Mouse (Mus musculus): ENCODE results near the gene Ctnnd2.

Ctnnd2 gene

DNA sequence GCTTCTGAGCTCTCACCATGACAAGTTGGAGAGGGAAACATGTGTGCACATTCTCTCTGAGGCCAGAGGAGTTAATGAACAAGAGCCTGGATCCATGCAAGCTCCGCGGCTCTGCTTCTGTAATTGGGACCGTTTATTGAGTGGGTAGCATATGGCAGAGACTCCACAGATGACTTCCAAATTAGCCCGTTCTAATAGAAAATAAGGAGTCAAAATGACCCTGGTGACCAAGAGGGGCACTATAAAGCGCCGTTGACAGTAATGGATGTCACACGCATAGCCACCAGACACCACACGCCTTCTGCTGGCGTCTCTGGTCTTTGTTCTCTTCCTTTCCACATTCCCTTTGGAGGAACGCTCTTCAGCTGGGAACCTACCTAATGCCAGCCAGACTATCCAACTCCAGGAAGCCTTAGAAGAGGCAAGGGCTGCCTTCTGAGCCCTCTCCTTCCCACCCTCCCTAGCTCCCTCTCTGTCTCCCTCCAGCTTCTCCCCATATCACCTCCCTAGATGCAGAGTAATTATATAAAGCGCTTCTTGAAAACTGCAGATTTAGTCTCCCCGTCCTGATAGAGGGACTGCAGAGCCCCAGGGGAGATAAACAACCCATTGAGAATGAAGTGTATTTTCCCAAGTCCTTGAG is 712.4 kb downstream of the Ctnnd2 start:
- DNase-seq (ENCODE audit: low read depth): no peak

GRCm38 (mm10) chr15:30885410-30885809 is 713.0 kb downstream of the Ctnnd2 start:
- DNase-seq (ENCODE audit: low read depth): no peak

DNA sequence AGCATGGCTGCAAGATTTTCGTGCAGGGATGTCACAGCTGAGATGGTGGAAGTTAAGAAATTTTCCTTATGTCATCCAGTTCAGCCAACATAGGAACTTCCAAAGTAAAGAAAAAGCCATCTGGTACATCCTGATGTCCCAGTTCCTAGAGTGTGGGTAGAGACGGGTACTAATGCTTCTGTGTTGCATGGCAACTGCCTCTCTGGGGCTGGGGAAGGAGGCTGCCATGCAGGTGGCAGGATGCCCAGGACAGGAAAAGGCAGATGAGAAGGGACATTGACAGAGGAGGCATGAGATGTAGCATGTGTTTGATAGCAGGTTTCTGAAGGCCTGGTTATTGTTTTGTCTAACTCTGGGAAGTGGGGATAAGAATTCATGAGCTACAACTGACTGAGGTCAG is 715.2 kb downstream of the Ctnnd2 start:
- no peak for DNase-seq (ENCODE audit: low read depth)

DNA sequence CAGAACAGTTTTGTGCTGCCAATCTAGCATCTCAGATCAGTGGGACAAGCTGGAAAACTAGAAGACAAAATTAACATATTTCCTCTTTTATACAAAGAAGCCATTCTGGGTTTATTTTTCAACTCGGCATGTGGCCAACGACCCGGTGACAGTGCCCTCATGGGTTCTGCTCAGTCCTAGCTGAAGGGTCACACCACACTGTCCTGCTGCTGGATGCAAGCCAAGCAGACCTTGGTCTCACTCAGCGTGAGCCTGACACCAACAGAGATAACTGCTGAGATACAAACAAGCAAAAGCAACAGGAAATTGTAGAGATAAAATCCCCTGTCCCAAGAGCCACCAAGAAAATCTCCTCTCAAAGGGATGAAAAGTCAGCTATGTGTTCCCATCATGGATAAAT is 719.6 kb downstream of the Ctnnd2 start:
- DNase-seq (ENCODE audit: low read depth): no peak

- DNase-seq (ENCODE audit: low read depth): no peak
Measured at GRCm38 (mm10) chr15:30895063-30895462, 722.7 kb downstream of the Ctnnd2 start.

- no peak for DNase-seq (ENCODE audit: low read depth)
Measured at GRCm38 (mm10) chr15:30897342-30897741, 724.9 kb downstream of the Ctnnd2 start.

DNA sequence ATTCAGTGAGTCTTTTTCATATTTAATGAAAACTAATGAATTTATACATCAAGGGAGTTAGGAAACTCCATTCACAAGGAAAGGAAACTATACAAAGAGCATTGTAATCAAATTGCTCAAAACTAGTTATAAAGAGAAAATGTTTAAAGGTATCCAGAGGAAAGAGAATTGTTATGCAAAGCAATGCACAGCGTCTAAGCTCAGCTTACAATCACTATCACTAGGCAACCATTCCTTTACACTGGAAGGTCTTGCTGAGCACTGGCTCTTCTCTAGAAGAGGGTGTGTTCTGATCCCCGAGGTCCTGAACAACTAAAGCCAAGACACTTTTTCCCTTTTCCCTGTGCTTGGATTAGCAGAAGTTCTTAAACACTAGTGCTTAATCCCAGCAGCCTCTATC is 735.6 kb downstream of the Ctnnd2 start:
- no peak for DNase-seq (ENCODE audit: low read depth)

GRCm38 (mm10) chr15:30913360-30913759 is 741.0 kb downstream of the Ctnnd2 start:
- DNase-seq (ENCODE audit: low read depth): no peak

DNA sequence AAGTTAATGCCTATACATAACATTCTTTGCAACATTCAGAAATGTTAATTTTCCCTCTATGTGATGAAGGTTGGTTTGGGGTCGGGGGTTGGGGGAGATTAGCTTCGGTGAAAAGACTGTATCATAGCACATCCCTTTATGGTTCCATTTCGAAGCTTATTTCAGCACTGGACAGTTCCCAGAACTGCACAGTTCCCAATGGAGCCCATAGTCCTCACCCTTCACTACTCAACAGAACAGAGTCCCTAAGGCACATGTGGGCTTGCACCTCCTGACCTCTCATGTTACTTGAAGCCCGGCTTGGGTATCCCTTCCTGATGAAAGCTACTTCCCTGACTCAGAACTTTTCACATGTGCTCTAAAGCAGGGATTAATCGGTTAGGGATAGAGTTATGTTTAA is 753.4 kb downstream of the Ctnnd2 start:
- DNase-seq (ENCODE audit: low read depth): no peak

- peak; percentile 6 for DNase-seq (ENCODE audit: low read depth)
Measured at GRCm38 (mm10) chr15:30927632-30928031, 755.2 kb downstream of the Ctnnd2 start.

GRCm38 (mm10) chr15:30931906-30932305 is 759.5 kb downstream of the Ctnnd2 start:
- no peak for DNase-seq (ENCODE audit: low read depth)

DNA sequence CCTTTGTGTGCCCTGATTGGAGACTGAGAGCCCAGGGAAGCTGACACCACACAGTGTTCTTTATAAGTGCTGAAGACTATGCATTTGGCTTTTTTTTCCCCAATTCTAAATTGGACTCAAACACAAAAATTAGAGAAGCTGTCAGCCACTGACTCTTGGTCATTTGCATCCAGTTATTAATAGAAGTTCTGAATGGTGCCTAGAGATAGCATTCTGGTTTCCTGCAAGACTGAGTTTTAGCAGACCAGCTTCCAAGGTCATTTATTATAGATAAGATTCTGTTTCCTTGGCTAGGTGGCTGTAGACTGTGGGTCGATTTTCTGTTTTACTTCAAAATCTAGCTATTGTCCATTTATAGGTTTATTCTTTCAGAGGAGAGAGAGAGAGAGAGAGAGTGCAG is 773.5 kb downstream of the Ctnnd2 start:
- no peak for DNase-seq (ENCODE audit: low read depth)

- no peak for DNase-seq (ENCODE audit: low read depth)
Measured at GRCm38 (mm10) chr15:30958513-30958912, 786.1 kb downstream of the Ctnnd2 start.

DNA sequence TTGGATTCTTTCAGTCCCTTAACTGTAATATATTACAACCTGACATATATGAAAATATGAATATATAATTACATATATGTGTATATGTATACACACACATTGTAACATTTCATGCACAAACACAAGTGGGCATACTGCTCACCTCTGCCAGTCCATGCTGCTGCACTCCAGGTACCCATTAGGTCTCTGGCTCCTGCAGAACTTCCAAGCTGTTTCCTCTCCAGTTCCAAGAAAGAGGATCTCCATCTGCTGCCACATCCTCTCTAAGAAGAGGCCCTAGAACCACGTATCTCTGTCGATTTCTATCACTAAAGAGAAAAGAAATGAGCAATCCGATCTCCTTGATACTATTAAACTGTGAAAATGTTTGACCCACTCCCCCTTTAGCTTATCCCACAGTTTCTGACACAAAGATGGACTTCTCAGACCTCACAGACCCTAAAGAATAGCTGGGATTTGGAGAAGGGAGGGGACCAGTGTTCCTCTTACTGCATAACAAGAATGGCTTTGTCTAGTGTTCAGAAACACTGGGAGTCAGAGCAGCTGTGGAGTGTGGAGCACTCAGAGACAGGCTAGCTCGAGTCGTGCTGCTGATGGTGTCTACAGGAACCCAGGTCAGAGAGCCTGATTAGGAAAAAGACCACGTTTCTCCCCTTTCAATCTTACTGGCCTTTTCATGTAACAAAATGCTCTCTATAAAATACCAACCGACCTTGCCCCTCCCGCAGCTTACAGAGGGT is 790.2 kb downstream of the Ctnnd2 start:
- no peak for DNase-seq (ENCODE audit: low read depth)

GRCm38 (mm10) chr15:30964046-30964445 is 791.7 kb downstream of the Ctnnd2 start:
- no peak for DNase-seq (ENCODE audit: low read depth)

DNA sequence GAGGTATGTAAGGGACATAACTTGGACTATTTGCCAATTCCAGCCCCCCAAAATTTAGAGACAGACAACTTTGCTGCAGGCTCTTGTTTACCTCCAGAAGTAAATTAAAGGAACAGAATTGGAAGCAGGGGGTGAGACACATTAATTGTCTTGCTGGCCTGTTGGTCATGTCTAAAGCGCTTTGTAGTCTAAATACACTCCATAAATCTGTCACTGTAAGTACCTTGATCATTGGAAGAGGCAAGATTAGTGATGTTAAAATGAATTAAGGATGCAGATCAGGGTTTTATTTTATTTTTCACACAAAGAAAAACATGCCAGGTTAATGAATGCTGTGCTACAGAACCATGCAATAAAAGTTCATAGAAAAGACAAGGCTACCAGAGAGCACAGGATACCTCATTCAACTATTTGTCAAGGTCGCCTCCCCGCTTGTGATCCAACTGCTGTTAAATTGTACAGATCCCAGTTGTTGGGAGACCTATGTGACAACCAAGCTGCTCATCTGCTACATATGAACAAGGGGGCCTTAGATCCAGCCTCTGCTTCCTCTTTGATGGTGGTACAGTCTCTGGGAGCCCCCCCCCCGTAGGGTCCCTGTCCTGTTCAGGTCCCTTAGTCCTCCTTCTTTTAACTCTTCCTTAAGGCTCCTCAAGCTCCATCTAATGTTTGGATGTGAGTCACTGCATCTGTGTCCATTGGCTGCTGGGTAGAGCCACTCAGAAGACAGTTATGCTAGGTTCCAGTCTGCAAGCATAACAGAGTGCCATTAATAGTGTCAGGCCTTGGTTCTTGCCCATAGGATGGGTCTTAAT is 792.7 kb downstream of the Ctnnd2 start:
- no peak for DNase-seq (ENCODE audit: low read depth)

GRCm38 (mm10) chr15:30966826-30967225 is 794.4 kb downstream of the Ctnnd2 start:
- DNase-seq (ENCODE audit: low read depth): no peak

- no peak for DNase-seq (ENCODE audit: low read depth)
Measured at GRCm38 (mm10) chr15:30974436-30974835, 802.0 kb downstream of the Ctnnd2 start.

- no peak for DNase-seq (ENCODE audit: low read depth)
Measured at GRCm38 (mm10) chr15:30974991-30975775, 802.8 kb downstream of the Ctnnd2 start.

GRCm38 (mm10) chr15:30977166-30977740 is 804.9 kb downstream of the Ctnnd2 start:
- DNase-seq (ENCODE audit: low read depth): no peak

DNA sequence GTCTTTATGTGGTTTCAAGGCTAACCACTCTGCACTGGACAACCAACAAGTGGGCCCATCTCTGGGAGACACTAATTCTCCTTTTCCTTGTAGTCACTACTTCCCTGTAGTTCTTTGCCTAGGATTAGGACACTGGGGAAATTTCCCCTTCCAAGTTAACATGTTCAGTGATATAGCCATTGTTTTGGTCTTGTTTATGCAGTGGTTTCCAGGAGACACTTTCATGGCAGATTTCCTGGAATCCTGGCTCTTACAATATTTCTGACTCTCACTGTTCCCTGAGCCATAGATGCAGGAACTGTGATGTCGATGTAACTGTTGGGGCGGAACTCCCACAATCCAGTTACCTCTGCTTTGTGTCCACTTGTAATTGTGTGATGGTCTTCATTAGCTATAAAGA is 814.5 kb downstream of the Ctnnd2 start:
- no peak for DNase-seq (ENCODE audit: low read depth)
